Mouse (Mus musculus) granulocyte monocyte progenitor cell, adult 5-6 weeks (primary cell): ENCODE results near the gene Arhgef2. TPM values are rescaled to one million over a fixed set of nuclear protein-coding genes. Genes with fewer than 3 reads are reported as not detected.
A peak's percentile ranks its signal among the peaks of the same experiment; 100 is the strongest.
"Not testable (repeated sequence)": the region's sequence is repeated elsewhere in the genome, so short reads cannot be mapped to it uniquely, and the experiment has no call there.

Source experiments
- ATAC-seq: replicated peaks from 2 replicates; pipeline ENCODE4 v1.8.0; 2016; ENCODE audit warnings: mild to moderate bottlenecking, moderate TSS enrichment, inconsistent platforms; ENCODE audit not compliant: poor library complexity, severe bottlenecking
- total RNA-seq, 2 experiments: library from RNA; stranded (forward) in 1 of 2; stranded (reverse) in 1 of 2; fragments of 200-712, 200-1000 nt in 1 of 2; fragments of >200 nt in 1 of 2; fragmentation: Nextera tagmentation in 1 of 2; gene quantifications; 2 replicates each; pipeline ENCODE4 v1.2.3; 2014 to 2017

Gene Arhgef2
- total RNA-seq, 2 experiments from 2014 or later = 59.1 to 137 TPM

DNA sequence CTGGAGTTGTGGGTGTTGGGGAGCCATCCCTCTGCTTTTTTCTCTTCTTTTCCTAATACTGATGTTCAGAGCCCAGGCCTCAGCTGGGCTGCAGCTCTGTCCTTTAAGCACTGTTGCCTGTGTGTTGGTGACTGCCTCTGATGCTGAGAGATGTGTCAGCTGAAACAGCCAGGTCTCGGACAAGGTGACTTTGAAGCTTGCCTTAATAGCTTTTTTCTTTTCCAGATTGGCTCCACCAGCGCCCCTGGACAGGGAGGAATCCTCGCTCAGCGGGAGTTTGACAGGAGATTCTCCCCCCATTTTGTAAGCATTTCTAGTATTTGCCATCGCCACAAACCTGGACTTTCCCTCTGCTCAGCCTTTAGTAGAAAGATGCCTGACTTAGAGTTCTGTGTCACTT lies 19.1 kb upstream of the Arhgef2 start:
- ATAC-seq = no peak

- ATAC-seq = no peak
Observed at GRCm38 (mm10) chr3:88590246-88590645, 15.5 kb upstream of the Arhgef2 start.

GRCm38 (mm10) chr3:88591044-88591443 lies 14.7 kb upstream of the Arhgef2 start:
- no peak for ATAC-seq

DNA sequence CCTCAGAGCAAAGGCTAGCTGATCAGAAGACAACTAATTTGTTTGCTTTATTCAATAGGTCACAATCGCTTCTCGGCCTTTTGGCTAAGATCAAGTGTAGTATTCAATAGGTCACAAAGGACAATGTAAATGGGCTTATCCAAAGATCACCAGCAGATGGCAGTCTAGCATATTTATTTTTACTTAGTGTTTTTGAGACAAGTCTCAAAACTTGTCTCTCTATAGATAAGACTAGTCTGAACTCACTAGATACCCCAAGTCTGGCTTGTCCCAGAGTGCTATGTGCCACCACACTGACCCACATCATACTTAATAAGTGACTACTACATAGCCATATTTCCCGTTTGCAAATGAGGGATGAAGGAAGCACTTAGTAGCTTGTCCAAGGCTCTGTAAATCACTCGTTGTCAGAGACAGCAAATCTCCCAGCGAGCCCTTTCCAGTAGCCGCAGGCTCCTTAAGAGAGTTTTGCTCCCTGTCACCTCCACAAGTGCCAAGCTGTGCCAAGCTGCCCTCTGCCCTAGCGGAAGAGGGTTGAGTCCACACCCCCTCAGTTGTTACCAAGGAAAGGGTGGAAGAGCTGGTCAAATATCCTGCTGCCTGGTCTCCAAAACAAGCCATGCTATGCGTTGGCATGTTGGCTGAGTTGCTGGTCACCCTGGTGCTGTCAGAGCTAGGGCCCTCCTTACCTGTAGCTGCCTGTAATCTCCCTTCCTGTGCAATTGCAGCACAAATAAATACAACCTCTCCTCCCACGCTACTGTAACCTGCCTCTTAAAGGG lies 13.6 kb upstream of the Arhgef2 start:
- peak; percentile 43; the same call in 1 of the 2 replicates for ATAC-seq

DNA sequence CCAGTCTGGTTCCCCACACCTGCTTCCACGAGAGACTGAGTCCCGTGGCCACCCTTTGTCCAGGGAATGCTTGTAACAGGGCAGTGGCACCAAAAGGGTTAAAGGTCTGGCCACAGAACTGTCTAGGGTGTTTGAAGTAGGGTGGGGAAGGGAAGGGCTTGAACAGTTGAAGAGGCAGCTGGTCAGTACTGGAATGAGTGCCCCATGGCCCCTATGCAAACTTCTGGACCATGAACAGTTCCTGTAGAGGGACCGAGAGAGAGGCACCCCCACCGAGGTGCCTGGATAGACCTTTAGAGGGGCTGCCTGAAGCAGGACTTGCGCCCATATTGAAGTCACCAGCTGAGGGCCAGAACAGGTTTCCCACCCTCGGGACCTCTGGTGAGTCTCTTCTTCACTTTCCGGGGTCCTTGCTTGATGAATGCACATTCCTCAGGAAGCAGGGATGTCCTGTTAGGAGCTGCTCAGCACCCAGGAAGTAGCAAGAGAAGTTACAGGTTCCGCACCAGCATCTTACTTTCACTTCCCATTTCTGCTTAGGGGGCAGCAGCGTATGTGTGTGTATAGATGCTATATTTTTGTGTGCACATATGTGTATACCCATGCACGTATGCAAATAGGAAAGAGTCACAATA lies 12.7 kb upstream of the Arhgef2 start:
- peak; percentile 79 for ATAC-seq

DNA sequence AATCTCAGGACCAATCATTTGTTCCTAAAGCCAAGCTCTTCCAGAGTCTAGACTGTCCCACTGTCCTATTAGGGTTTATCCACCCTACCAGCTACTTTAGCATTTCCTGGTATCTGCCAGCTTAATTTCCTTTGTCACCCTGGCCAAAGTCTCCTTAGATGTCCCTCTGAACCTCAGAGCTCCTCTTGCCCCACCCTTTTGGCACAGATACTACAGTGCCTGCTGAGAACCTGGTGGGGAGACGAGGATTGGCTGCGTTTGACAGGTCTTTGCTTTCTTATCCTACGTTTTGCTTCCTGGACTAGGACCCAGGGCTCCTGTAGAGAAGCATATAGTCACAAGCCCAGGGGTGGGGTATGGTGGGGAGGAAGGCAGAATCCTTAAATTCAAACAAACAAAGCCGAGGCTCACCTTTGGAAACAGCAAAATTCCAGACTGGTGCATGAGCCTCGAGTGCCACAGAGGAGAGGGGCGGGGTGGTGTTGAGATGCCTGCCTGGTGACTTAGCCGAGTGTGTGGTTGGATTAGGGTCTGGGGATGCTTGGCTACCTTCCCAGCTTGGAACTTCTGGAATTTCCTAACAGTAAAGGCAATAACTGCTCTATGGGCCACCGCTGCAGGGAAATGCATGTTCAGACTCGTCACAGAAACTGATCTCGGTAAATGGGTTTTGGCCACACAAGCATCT lies 11.7 kb upstream of the Arhgef2 start:
- ATAC-seq = no peak

DNA sequence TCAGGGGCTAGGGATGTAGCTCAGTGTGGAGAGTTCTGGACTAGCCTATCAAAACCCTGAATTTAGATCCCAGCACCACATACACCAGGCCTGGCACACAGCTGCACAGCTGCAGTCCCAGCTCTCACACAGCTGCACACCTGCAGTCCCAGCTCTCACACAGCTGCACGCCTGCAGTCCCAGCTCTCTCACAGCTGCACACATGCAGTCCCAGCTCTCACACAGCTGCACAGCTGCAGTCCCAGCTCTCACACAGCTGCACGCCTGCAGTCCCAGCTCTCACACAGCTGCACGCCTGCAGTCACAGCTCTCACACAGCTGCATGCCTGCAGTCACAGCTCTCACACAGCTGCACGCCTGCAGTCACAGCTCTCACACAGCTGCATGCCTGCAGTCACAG lies 9.2 kb upstream of the Arhgef2 start:
- ATAC-seq = not testable (repeated sequence)

- no peak for ATAC-seq
Observed at GRCm38 (mm10) chr3:88602466-88602865, 3.3 kb upstream of the Arhgef2 start.

GRCm38 (mm10) chr3:88603714-88604161 lies 2.0 kb upstream of the Arhgef2 start:
- ATAC-seq = peak; percentile 65

- no peak for ATAC-seq
Observed at GRCm38 (mm10) chr3:88604863-88605262, 903 bp upstream of the Arhgef2 start.

DNA sequence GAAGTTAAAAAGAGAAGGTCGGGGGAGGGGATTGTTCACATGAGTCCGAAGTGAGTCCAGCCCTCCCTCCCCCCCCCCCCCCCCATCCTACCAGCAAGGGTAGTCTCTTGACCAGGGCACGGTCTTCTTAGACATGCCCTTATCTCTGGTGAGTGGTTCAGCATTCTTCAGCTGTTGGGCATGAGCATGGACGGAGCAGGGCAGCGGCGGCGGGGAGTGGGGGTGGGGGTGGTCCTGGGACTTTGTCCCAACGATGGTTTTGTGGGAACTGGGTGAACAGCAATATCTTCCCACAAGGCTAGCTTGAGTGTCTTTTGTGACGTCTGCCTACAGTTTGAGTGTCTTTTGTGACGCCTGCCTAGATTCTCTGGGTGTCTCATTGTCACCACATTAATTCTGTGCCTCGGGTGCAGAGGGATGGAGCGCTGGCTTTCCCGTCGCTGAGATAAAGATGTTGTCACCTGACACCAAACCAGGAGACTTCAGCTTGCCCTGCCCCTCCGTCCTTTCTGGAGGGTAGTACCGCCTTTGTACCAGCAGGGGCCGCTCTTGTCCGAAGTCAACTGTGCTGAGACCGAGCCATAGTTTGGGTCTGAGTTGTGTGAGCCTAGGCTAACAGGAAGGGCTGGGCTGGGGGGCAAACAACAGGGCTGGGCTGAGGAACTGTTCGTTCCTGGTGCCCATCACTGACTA lies 1.4 kb downstream of the Arhgef2 start:
- ATAC-seq = peak; percentile 87

DNA sequence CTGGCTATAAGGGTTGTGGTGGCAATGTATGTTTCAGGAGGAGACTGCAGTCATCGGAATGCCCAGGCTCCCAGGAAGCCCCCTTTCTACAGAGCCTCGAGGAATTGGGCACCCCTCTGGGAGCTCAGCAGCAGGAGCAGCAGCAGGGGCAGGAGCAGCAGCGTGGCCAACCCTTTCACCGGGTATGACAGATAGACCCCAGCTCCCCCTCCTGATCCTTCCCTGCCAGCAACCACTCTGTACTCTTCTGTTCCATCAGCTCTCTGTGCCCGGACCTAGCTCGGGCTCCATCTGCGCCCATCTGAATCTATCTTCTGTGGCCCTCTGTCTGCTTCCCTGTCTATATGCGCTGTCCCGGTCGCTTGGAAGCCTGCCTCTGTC lies 2.0 kb downstream of the Arhgef2 start:
- no peak for ATAC-seq

DNA sequence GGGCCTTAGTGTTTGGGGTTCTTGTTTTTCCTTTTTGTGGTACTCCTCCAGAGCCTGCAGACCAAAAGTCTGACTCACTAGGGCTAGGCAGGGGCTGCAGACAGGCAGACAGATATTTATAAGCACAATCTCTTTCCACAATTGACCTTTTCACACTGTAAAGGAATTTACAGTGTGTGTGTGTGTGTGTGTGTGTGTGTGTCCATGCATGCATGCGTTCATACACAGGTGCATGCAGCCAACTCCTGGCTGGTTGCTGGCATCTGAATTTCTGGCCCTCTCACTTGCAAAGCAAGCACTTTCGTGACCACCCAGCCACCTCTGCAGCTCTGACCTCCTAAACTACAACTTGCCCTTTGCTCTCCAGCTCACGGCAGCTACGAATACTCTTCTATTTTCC lies 3.3 kb downstream of the Arhgef2 start:
- no peak for ATAC-seq

DNA sequence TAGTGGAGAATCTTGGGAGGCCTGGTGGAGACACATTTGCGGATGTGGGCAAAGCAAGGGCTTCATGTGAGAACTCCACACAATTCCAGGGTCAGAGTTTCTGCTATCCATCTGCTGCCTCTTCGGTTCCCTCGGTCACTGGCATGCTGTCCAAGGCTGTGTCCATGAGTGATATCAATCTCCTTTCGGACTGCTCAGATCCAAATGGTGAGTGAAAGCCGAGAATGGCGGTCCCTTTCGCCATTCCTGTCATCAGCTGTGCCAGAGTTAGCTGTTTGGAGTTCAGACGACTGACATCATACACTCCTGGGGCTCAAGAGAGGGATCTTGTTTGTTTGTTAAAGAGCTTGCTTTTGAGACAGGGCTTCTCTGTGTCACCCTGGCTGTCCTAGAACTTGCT lies 8.7 kb downstream of the Arhgef2 start:
- no peak for ATAC-seq

- ATAC-seq = no peak
Observed at GRCm38 (mm10) chr3:88615117-88615516, 9.4 kb downstream of the Arhgef2 start.

DNA sequence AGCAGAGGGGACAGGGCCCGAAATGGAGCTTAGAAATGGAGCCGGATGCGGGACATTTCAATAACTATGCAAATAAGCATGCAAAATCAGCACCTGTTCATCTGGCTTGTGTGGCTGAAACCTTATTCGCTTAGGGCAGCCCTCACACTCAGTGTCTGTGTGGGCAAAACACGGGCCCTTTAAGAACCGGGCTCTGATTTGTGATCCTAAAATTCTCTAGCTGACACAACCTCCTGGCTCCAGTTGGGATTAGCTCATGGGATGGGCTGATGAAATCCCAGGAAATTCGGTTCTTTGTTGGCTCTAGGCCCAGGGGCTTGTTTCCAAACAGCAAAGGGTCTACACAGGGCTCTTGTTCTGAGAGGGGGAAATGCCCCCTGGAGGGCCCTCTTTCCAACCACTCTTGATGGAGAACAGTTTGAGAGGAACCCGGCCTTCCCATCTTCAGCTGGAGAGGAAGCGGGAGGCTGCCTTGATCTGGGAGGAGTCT lies 10.2 kb downstream of the Arhgef2 start:
- no peak for ATAC-seq

GRCm38 (mm10) chr3:88616951-88617500 lies 11.3 kb downstream of the Arhgef2 start:
- ATAC-seq = peak; percentile 14; the same call in 1 of the 2 replicates

- peak; percentile 65 for ATAC-seq
Observed at GRCm38 (mm10) chr3:88618074-88618871, 12.5 kb downstream of the Arhgef2 start.
